ENCODE assay signal across 9 mouse cellular contexts in the genomic region with DNA sequence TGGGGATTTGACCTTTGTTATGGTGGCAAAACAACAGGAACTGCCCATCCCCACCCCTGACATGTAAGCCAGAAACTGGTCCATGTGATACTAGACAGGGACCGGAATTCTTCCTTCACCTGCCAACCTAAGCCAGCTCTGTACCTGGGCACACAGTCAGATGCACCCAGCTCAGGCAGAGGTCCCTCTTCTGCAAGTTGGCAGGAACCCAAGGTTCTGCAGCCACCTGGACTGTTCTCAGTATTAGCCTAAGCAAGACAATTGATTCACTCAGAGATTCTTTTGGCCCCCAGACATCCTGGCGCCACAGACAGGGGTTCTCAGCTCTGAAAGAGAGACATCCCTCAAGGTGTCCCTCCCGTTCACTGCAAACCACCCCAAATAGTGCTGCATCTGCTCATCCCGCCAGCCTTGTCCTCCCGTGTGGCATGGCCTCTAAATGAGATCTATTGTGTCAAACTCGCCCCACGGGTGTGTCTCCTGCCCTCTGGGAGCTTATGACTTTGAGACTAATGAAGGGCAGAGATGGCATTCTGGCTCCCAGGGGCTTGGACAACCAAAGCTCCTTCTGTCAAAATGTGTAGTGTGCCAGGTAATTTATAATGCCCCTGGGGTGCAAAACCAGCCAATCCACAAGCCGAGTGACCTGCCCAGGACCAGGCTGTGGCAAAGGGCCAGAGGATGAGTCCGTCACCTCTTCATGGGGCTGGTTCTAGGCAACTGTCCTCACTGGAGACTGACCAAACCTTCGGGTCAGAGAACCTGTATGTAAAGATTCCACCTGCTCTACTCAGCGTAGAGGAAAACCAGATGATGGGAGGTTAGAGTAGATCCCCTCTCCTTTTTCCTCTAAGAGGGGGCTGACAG. TPM values are rescaled to one million over a fixed set of nuclear protein-coding genes. Genes with fewer than 3 reads are reported as not detected.
DNase-seq lines count a peak whose midpoint lies in the region; ATAC-seq and TF ChIP-seq lines count a peak whose summit lies in the region.
"Had no signal": no experiment of that assay in that cellular context is flagged by ENCODE, and none has a peak within 500 bp of the region (broad histone marks: within the 10 kb centered on the region; RNA-seq: fewer than 3 reads in every experiment).

No protein-coding gene starts in this region.

- WGBS in heart, adult 2 months = 58% methylated on average over 11 of the region's 11 CpGs
- 84% methylated on average over 11 of the region's 11 CpGs for WGBS in liver, embryonic 11.5 days

- no peak overlapping the region for H3K9ac ChIP-seq in heart, adult 2 months (ENCODE audit: low read depth, low read length)
- peak overlapping the region; percentile 18 for H3K9ac ChIP-seq in liver, embryonic 11.5 days (ENCODE audit: low read depth, low read length)

- no peak overlapping the region; the same call in 1 of the 2 replicates for H3K4me2 ChIP-seq in liver, embryonic 11.5 days

- peak overlapping the region; percentile 40; the same call in 1 of the 2 replicates for H3K27ac ChIP-seq in heart, adult 2 months
- peak overlapping the region; percentile 89 for H3K27ac ChIP-seq in layer of hippocampus, adult 2 months
- no peak overlapping the region; the same call in 1 of the 2 replicates for H3K27ac ChIP-seq in liver, embryonic 11.5 days (ENCODE audit: low read depth, low read length)

- DNase-seq in heart, adult 2 months = peak in 1 of 2 experiments; percentile 40
- no peak for DNase-seq in heart, postnatal 25 days (ENCODE audit: low spot score)
- no peak for DNase-seq in layer of hippocampus, adult 2 months (ENCODE audit: low spot score in 2 of 2)
- no peak for DNase-seq in layer of hippocampus, postnatal 36 days
- DNase-seq in cerebellum, adult 18-20 months = peak; percentile 88 to 90
- DNase-seq in liver, embryonic 11.5 days (ENCODE audit: low spot score) = no peak
- no peak for DNase-seq in layer of hippocampus, postnatal 14 days (ENCODE audit: low spot score in 2 of 2)
- no peak for DNase-seq in lung, postnatal 4 days

- TF ChIP-seq POLR2A in heart, adult 2 months (IDR thresholded peaks at IDR 0.05; ENCODE audit: insufficient read depth, low read depth, low read length) = no peak

- no peak for ATAC-seq in liver, embryonic 11.5 days (replicated peaks; ENCODE audit: low FRiP score)

- TF ChIP-seq CTCF in heart, adult 2 months (IDR thresholded peaks at IDR 0.05) = no peak
- no peak for TF ChIP-seq CTCF in layer of hippocampus, adult 2 months (conservative IDR thresholded peaks at IDR 0.05)

- no peaks in the 10 kb centered on the region for H3K9me3 ChIP-seq in liver, embryonic 11.5 days (ENCODE audit: control insufficient read depth, low read length)

- H3K4me1 ChIP-seq in heart, adult 2 months (ENCODE audit: control insufficient read depth, insufficient read depth, low read length) = peaks cover 26% of the 10 kb centered on the region
- H3K4me1 ChIP-seq in liver, embryonic 11.5 days (replicated peaks; ENCODE audit: control insufficient read depth, insufficient read depth, low read length) = peaks cover 72% of the 10 kb centered on the region

- intact Hi-C loops in heart, adult 2 months (cut with DNase I) = loop anchor here (1.0 kb wide), 1 partner anchor 15 kb away; no protein-coding TSS in a partner anchor
- intact Hi-C loops in heart, postnatal 25 days (cut with DNase I) = loop anchor here (1.0 kb wide), 1 partner anchor 15 kb away; no protein-coding TSS in a partner anchor

- peaks cover 19% of the 10 kb centered on the region for H3K79me2 ChIP-seq in heart, adult 2 months (replicated peaks; ENCODE audit: control insufficient read depth, insufficient read depth, low read length)

- H3K36me3 ChIP-seq in heart, adult 2 months (ENCODE audit: control insufficient read depth, insufficient read depth, low read length) = 0 out of 2 replicates have a peak, but pooled peaks cover 1% of the 10 kb centered on the region
- 0 out of 2 replicates have a peak, but pooled peaks cover 2% of the 10 kb centered on the region for H3K36me3 ChIP-seq in liver, embryonic 11.5 days (ENCODE audit: control insufficient read depth, insufficient read depth, low read length)

- no peaks in the 10 kb centered on the region for H3K27me3 ChIP-seq in heart, adult 2 months (ENCODE audit: control insufficient read depth, insufficient read depth, low read length)
- H3K27me3 ChIP-seq in liver, embryonic 11.5 days (replicated peaks; ENCODE audit: control insufficient read depth, insufficient read depth, low read length) = no peaks in the 10 kb centered on the region

- H3K4me3 ChIP-seq in heart, adult 2 months = no peak overlapping the region
- H3K4me3 ChIP-seq in layer of hippocampus, adult 2 months = peak overlapping the region; percentile 38
- no peak overlapping the region for H3K4me3 ChIP-seq in liver, embryonic 11.5 days (ENCODE audit: low read depth, low read length)

- no peak for TF ChIP-seq EP300 in heart, adult 2 months (IDR thresholded peaks at IDR 0.05; ENCODE audit: insufficient read depth, low read depth, low read length)

RNA-seq across cellular contexts. Expression of a gene that starts 14.3 kb away (rescaled TPM):
- total RNA-seq in heart, adult 2 months (2021) = not detected
- polyA plus RNA-seq in heart, adult 2 months (2012; rRNA removed) = not detected in 2 replicates
- total RNA-seq in heart, postnatal 25 days (2021) = not detected
- total RNA-seq in layer of hippocampus, adult 2 months (2021) = not detected
- not detected for total RNA-seq in layer of hippocampus, postnatal 36 days (2021)
- polyA plus RNA-seq in liver, embryonic 11.5 days (2014; fragmentation: Nextera tagmentation; extraction: Ambion mirVana) = 3.7 and 4.8 TPM in 2 replicates
- not detected for total RNA-seq in layer of hippocampus, postnatal 14 days (2021)
- total RNA-seq: gastrocnemius, postnatal 10 days had no signal

RNA-seq across cellular contexts. Expression of a gene that starts 15.9 kb away (rescaled TPM):
- 10 to 100 TPM; 35.5 to 37.5 TPM for total RNA-seq in heart, adult 2 months (2021)
- polyA plus RNA-seq in heart, adult 2 months (2012; rRNA removed) = 102 and 118 TPM in 2 replicates
- 10 to 100 TPM; 37.7 to 46.9 TPM for total RNA-seq in heart, postnatal 25 days (2021)
- total RNA-seq in layer of hippocampus, adult 2 months (2021) = 100 to 1,000 TPM; 513 to 526 TPM
- 100 to 1,000 TPM; 500 to 531 TPM for total RNA-seq in layer of hippocampus, postnatal 36 days (2021)
- polyA plus RNA-seq in liver, embryonic 11.5 days (2014; fragmentation: Nextera tagmentation; extraction: Ambion mirVana) = 81.4 and 85.9 TPM in 2 replicates
- 100 to 1,000 TPM; 391 to 416 TPM for total RNA-seq in layer of hippocampus, postnatal 14 days (2021)

RNA-seq across cellular contexts. Expression of a gene that starts 27.7 kb away (rescaled TPM):
- 1 to 10 TPM; 2.5 to 2.8 TPM for total RNA-seq in heart, adult 2 months (2021)
- 4.1 and 5.4 TPM in 2 replicates for polyA plus RNA-seq in heart, adult 2 months (2012; rRNA removed)
- 1 to 10 TPM; 4.4 TPM for total RNA-seq in heart, postnatal 25 days (2021)
- 10 to 100 TPM; 25.3 to 31.9 TPM for total RNA-seq in layer of hippocampus, adult 2 months (2021)
- 10 to 100 TPM; 25.4 to 29.4 TPM for total RNA-seq in layer of hippocampus, postnatal 36 days (2021)
- polyA plus RNA-seq in liver, embryonic 11.5 days (2014; fragmentation: Nextera tagmentation; extraction: Ambion mirVana) = 461 and 501 TPM in 2 replicates
- total RNA-seq in layer of hippocampus, postnatal 14 days (2021) = 10 to 100 TPM; 39.5 to 40.9 TPM

RNA-seq across cellular contexts. Expression of a gene that starts 32.7 kb away (rescaled TPM):
- not detected for total RNA-seq in heart, adult 2 months (2021)
- 0.14 and 0.29 TPM in 2 replicates for polyA plus RNA-seq in heart, adult 2 months (2012; rRNA removed)
- not detected for total RNA-seq in heart, postnatal 25 days (2021)
- 10 to 100 TPM; 22.1 to 26.0 TPM for total RNA-seq in layer of hippocampus, adult 2 months (2021)
- total RNA-seq in layer of hippocampus, postnatal 36 days (2021) = 10 to 100 TPM; 25.7 to 28.6 TPM
- polyA plus RNA-seq in liver, embryonic 11.5 days (2014; fragmentation: Nextera tagmentation; extraction: Ambion mirVana) = 0.34 and 0.36 TPM in 2 replicates
- total RNA-seq in layer of hippocampus, postnatal 14 days (2021) = 10 to 100 TPM; 15.1 to 21.2 TPM

Comparison
In these comparisons a context has a peak if more than half of its experiments do, and no peak if none do; other contexts are left out.
1. DNase-seq: peak in cerebellum, adult 18-20 months (2 of 2); none in heart, postnatal 25 days (single experiment), layer of hippocampus, adult 2 months (0 of 2), layer of hippocampus, postnatal 36 days (0 of 2), liver, embryonic 11.5 days (single experiment), layer of hippocampus, postnatal 14 days (0 of 2) and lung, postnatal 4 days (0 of 2).
2. RNA of a gene that starts 15.9 kb away (total RNA-seq): 500 to 531 TPM in layer of hippocampus, postnatal 36 days, 513 to 526 TPM in layer of hippocampus, adult 2 months and 391 to 416 TPM in layer of hippocampus, postnatal 14 days; 37.7 to 46.9 TPM in heart, postnatal 25 days and 35.5 to 37.5 TPM in heart, adult 2 months; every median in the first group is over 4 times any median in the second.
3. RNA of a gene that starts 27.7 kb away (total RNA-seq): 39.5 to 40.9 TPM in layer of hippocampus, postnatal 14 days, 25.3 to 31.9 TPM in layer of hippocampus, adult 2 months and 25.4 to 29.4 TPM in layer of hippocampus, postnatal 36 days; 4.4 TPM in heart, postnatal 25 days and 2.5 to 2.8 TPM in heart, adult 2 months; every median in the first group is over 4 times any median in the second.